Mouse (Mus musculus): ENCODE data around the gene 1700016D06Rik. TPM values are rescaled to one million over a fixed set of nuclear protein-coding genes. Genes with fewer than 3 reads are reported as not detected.

The 1700016D06Rik gene
- polyA plus RNA-seq, 1 experiment from 2014 or later: not detected

DNA sequence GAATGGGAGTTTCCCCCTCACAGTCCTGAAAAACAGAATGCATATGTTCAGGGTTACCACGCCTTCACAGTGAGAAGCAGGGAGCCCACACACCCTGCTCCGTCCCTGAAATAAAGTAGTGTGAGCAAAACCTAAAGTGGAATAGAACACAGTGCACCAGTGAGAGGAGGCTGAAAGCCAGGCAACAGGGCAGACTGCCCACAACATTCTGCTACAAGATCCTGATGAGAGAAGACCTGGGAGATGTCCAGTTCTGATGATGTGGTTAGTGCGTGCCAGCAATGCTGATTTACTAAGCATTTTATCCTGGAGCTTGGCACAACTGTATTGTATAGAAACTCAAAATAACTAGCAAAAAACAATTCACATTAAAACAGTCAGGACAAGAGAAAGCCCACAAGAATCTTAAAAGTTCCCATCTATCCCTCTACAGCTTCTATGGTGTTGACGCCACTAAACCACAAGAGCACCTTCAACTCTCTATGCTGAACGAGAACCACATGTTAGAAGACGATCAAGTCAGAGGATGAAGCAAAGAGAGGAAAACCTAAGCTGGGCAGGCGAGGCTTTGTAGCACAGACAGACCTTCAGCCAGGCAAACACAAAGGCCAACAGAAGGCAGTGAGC is 72.2 kb downstream of the 1700016D06Rik start:
- Histone ChIP-seq H3K4me3 (replicated peaks) (no peak overlapping the region), H3K27me3 (replicated peaks) (no peaks in the 10 kb centered on the region), H3K9me3 (no peaks in the 10 kb centered on the region), H3K36me3 (peaks cover 36% of the 10 kb centered on the region), H3K27ac (no peak overlapping the region), H3K4me2 (replicated peaks) (no peak overlapping the region), H3K4me1 (replicated peaks) (peaks cover 25% of the 10 kb centered on the region), H3K9ac (no peak overlapping the region)
- ATAC-seq: no peak
- 83% methylated on average over 7 of the region's 7 CpGs for WGBS

DNA sequence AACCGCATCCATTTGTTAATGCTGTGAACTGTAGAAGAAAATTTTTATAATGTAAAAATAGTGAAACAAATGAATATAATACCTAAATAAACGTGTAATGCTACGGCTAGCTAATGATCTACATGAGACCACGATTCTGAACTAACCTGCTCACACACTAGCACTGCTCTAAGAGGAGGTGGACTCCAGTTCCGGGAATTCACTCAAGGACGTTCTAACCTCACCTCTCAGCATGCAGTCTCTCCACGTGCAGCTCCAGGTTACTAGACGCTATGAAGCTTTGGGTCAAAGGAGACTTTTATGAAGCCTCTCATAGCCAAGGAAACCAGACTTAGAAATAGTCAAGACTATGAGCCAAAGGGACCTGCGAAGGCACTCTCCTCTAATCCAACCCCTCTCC is 73.1 kb downstream of the 1700016D06Rik start:
- no peak for ATAC-seq
- Histone ChIP-seq H3K9me3 (no peaks in the 10 kb centered on the region), H3K4me1 (replicated peaks) (peaks cover 16% of the 10 kb centered on the region), H3K4me2 (replicated peaks) (no peak overlapping the region), H3K4me3 (replicated peaks) (no peak overlapping the region), H3K9ac (no peak overlapping the region), H3K27me3 (replicated peaks) (no peaks in the 10 kb centered on the region), H3K36me3 (peaks cover 37% of the 10 kb centered on the region), H3K27ac (no peak overlapping the region)
- WGBS: 84% methylated on average over 9 of the region's 9 CpGs

DNA sequence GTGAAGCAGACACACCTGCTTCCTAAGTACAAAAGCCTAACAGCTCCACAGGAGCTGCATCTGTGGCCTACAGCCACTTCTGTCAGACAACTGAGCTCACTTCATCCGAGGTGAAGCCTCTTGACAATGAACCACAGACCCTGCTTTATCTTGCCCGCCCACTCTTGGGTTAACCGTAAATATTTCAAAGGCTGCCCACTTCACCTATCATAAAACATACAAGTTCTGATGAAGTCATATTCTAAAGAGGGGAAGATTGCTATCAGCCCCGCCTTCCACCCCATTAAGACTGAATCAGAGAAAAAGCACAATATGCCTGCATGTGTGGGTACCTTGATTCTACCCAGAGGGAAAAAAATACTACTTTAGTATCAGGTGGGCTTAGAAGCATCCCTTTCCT is 75.8 kb downstream of the 1700016D06Rik start:
- Histone ChIP-seq H3K4me2 (replicated peaks) (no peak overlapping the region), H3K4me3 (replicated peaks) (no peak overlapping the region), H3K27me3 (replicated peaks) (no peaks in the 10 kb centered on the region), H3K4me1 (replicated peaks) (peaks cover 4% of the 10 kb centered on the region; the same call in 1 of the 2 replicates), H3K9me3 (no peaks in the 10 kb centered on the region), H3K9ac (no peak overlapping the region), H3K27ac (no peak overlapping the region), H3K36me3 (peaks cover 21% of the 10 kb centered on the region)
- WGBS: 63% methylated on average over 4 of the region's 4 CpGs
- ATAC-seq: no peak

DNA sequence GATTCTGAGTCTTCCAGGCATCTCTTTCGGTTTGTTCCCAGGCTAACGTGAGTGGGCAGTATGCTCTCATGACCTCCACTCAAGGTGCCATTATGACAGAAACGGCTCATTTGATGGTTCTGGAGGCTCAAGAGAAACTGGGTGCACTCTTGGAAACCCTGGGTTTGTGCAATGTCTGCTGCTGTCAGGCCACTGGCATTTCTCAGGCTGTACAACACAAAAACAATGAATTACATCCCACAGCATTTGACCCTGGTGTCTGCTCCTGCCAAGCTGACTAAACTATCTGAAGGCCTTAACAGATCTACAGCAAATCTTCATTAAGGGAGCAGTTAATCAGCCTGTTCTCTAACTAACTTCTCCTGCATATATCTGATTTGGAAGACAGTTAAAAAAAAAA is 81.8 kb downstream of the 1700016D06Rik start:
- no peak overlapping the region for H3K4me3 ChIP-seq (replicated peaks)
- H3K9ac ChIP-seq: no peak overlapping the region
- 88% methylated on average over 3 of the region's 3 CpGs for WGBS
- no peaks in the 10 kb centered on the region for H3K9me3 ChIP-seq
- no peaks in the 10 kb centered on the region for H3K4me1 ChIP-seq (replicated peaks)
- ATAC-seq: no peak
- H3K27ac ChIP-seq: no peak overlapping the region
- no peaks in the 10 kb centered on the region for H3K27me3 ChIP-seq (replicated peaks)
- H3K4me2 ChIP-seq (replicated peaks): no peak overlapping the region
- H3K36me3 ChIP-seq: peaks cover 29% of the 10 kb centered on the region

GRCm38 (mm10) chr8:11618063-11618462 is 82.8 kb downstream of the 1700016D06Rik start:
- peaks cover 30% of the 10 kb centered on the region for H3K36me3 ChIP-seq
- no peaks in the 10 kb centered on the region for H3K4me1 ChIP-seq (replicated peaks)
- H3K4me2 ChIP-seq (replicated peaks): no peak overlapping the region
- no peak overlapping the region for H3K9ac ChIP-seq
- no peak overlapping the region for H3K4me3 ChIP-seq (replicated peaks)
- no peaks in the 10 kb centered on the region for H3K9me3 ChIP-seq
- WGBS: 78% methylated on average over 2 of the region's 2 CpGs
- no peaks in the 10 kb centered on the region for H3K27me3 ChIP-seq (replicated peaks)
- H3K27ac ChIP-seq: no peak overlapping the region
- ATAC-seq: no peak

DNA sequence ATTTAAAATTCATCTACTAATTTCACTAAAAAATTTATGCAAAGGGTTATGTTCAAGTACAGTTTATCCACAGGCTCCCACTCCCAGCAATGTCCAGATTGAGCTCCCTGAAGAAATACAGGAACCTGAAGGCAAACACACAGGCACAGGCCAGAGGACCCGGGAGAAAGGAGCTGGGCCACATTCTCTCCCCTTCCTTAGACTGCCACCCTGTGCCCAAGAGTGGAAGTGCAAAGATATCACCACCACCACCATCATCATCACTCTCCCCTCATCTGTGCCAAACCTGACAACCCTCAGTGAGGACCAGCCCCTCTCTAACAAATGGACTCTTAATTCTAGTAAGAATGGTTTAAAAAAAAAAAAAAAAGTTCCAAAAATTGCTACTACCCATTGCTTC is 84.6 kb downstream of the 1700016D06Rik start:
- 0% methylated on average over 1 of the region's 1 CpGs for WGBS
- Histone ChIP-seq H3K27ac (no peak overlapping the region), H3K4me3 (replicated peaks) (no peak overlapping the region), H3K4me2 (replicated peaks) (no peak overlapping the region), H3K27me3 (replicated peaks) (no peaks in the 10 kb centered on the region), H3K4me1 (replicated peaks) (no peaks in the 10 kb centered on the region), H3K9me3 (no peaks in the 10 kb centered on the region), H3K36me3 (peaks cover 40% of the 10 kb centered on the region), H3K9ac (no peak overlapping the region)
- 0 out of 2 replicates have a peak, but pooled peaks have one; percentile 45 for ATAC-seq

DNA sequence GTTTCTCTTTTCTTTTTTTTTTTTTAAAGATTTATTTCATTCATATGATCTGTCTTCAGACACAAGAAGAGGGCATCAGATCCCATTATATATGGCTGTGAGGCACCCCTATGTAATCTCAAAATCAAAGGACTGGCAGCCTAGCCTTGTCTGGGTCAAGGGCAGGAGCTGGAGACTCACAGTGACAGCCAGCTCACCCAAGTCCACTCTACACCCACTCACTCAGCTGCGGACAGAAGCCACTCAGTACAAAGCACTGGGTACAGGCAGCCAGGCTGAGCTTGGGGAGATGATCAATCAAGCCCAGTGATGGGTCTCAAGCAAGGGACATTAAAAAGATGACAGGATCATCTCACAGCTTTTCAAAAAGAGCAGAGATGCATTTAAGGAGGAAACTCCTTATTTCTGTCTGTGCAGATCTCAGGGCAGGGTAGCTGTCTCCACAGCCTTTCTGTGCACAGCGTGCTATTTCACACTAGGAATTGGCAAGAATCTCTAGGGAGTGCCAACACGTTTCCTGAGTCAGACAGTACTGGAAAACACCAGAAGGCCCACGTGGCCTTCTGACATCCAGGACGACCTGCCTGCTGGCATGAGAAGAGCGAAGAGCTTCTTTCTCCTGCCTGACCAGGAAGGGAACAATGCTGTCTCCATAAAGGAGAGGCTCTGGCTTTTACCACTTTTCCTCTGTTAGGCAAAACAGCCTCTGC is 86.6 kb downstream of the 1700016D06Rik start:
- no peaks in the 10 kb centered on the region for H3K9me3 ChIP-seq
- H3K9ac ChIP-seq: no peak overlapping the region
- no peaks in the 10 kb centered on the region for H3K27me3 ChIP-seq (replicated peaks)
- peaks cover 43% of the 10 kb centered on the region for H3K36me3 ChIP-seq
- no peak overlapping the region for H3K27ac ChIP-seq
- WGBS: 85% methylated on average over 6 of the region's 6 CpGs
- no peak overlapping the region for H3K4me2 ChIP-seq (replicated peaks)
- no peaks in the 10 kb centered on the region for H3K4me1 ChIP-seq (replicated peaks)
- H3K4me3 ChIP-seq (replicated peaks): no peak overlapping the region
- ATAC-seq: no peak

- H3K9ac ChIP-seq: no peak overlapping the region
- no peak for ATAC-seq
- H3K36me3 ChIP-seq: peaks cover 26% of the 10 kb centered on the region
- H3K4me1 ChIP-seq (replicated peaks): no peaks in the 10 kb centered on the region
- H3K4me3 ChIP-seq (replicated peaks): no peak overlapping the region
- 97% methylated on average over 9 of the region's 9 CpGs for WGBS
- no peak overlapping the region for H3K4me2 ChIP-seq (replicated peaks)
- H3K9me3 ChIP-seq: no peaks in the 10 kb centered on the region
- H3K27ac ChIP-seq: no peak overlapping the region
- H3K27me3 ChIP-seq (replicated peaks): no peaks in the 10 kb centered on the region
Observed at GRCm38 (mm10) chr8:11608848-11609247, 92.0 kb downstream of the 1700016D06Rik start.

Other genes starting within 250 kb of the 1700016D06Rik start
- gene Rab20, start 222.4 kb downstream of the 1700016D06Rik start, polyA plus RNA-seq (2015; fragmentation: Nextera tagmentation; extraction: Ambion mirVana): 14.8 and 16.5 TPM in 2 replicates
- 94.4 and 101 TPM in 2 replicates for gene Naxd, start 203.6 kb downstream of the 1700016D06Rik start, polyA plus RNA-seq (2015; fragmentation: Nextera tagmentation; extraction: Ambion mirVana)
- gene Cars2, start 150.3 kb downstream of the 1700016D06Rik start, polyA plus RNA-seq (2015; fragmentation: Nextera tagmentation; extraction: Ambion mirVana): 26.2 and 33.1 TPM in 2 replicates
- 34.2 and 35.0 TPM in 2 replicates for gene Ing1, start 145.5 kb downstream of the 1700016D06Rik start, polyA plus RNA-seq (2015; fragmentation: Nextera tagmentation; extraction: Ambion mirVana)
- 79.1 and 79.9 TPM in 2 replicates for gene Ankrd10, start 65.3 kb downstream of the 1700016D06Rik start, polyA plus RNA-seq (2015; fragmentation: Nextera tagmentation; extraction: Ambion mirVana)
- 27.7 and 28.4 TPM in 2 replicates for gene Arhgef7, start 26.7 kb upstream of the 1700016D06Rik start, polyA plus RNA-seq (2015; fragmentation: Nextera tagmentation; extraction: Ambion mirVana)
- gene Tex29, start 139.4 kb upstream of the 1700016D06Rik start, polyA plus RNA-seq (2015; fragmentation: Nextera tagmentation; extraction: Ambion mirVana): not detected in 2 replicates